Mouse (Mus musculus): ENCODE results near the gene Hoxa3. TPM values are rescaled to one million over a fixed set of nuclear protein-coding genes. Genes with fewer than 3 reads are reported as not detected.

Hoxa3 gene
- polyA plus RNA-seq, 1 experiment from 2014 or later = 2.2 TPM

GRCm38 (mm10) chr6:52229558-52230416 lies 16.7 kb upstream of the Hoxa3 start:
- Histone ChIP-seq H3K27me3 (ENCODE audit: control insufficient read depth, insufficient read depth, low read length) (peaks cover 95% of the 10 kb centered on the region), H3K4me2 (no peak overlapping the region), H3K4me1 (ENCODE audit: control insufficient read depth, insufficient read depth, low read length) (peaks cover 8% of the 10 kb centered on the region; the same call in 1 of the 2 replicates), H3K4me3 (ENCODE audit: low read depth, low read length) (no peak overlapping the region), H3K9me3 (replicated peaks; ENCODE audit: control insufficient read depth, low read length) (no peaks in the 10 kb centered on the region), H3K27ac (ENCODE audit: low read depth, low read length) (no peak overlapping the region), H3K9ac (ENCODE audit: low read depth, low read length) (no peak overlapping the region), H3K36me3 (ENCODE audit: control insufficient read depth, insufficient read depth, low read length) (no peaks in the 10 kb centered on the region)
- ATAC-seq (replicated peaks; ENCODE audit: insufficient number of reproducible peaks, low FRiP score, low TSS enrichment) = no peak
- 2% methylated on average over 43 of the region's 44 CpGs for WGBS (ENCODE audit: insufficient replicate concordance)

DNA sequence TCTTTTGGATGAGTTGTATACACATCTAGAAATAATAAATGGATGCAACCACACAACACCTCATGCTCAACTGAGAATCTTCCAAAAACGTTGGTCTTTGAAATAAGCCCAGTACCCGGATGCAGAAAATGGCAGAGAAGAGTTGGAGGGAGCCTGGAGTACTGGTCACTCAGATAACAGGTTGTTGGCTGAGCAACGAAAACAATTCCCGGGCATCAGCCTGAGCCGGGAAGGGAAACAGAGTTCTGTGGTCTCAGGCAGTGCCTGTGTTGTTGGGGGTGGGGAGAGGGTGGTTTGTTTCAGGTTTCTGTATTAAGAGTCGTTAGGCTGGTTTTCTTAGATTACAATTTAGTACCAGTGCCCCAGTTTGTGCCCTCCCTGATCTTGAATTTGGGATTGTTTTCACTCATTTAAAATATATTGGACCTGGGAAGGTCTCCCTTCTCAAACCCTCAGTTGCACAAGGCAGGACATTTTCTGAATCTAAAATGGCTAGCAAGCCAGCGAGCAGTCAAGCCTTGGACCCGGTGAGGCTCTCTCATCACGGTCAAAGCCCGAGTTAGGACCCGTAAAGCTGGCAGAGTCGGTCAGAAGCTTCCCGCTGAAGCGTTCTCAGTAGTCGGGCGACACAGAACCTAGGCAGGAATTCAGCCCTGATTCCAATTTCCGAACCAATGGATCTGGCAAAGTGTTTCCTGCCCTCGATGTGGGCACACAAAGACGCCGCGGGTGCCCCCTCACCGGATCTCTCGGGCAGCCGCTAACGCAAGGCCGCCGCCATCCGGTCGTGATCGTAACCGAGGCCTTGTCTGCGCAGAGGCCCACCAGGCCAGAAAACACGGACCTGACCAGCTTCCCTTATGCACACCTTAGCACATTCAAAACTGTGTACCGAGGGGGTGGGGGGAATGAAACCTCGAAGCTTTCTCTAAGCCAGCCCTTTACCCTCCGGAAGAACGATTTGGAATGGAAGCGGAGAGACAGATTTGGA lies 15.6 kb upstream of the Hoxa3 start:
- H3K4me2 ChIP-seq = no peak overlapping the region
- no peaks in the 10 kb centered on the region for H3K9me3 ChIP-seq (replicated peaks; ENCODE audit: control insufficient read depth, low read length)
- WGBS (ENCODE audit: insufficient replicate concordance) = under 1% methylated on average over 38 of the region's 38 CpGs
- H3K36me3 ChIP-seq (ENCODE audit: control insufficient read depth, insufficient read depth, low read length) = no peaks in the 10 kb centered on the region
- no peak overlapping the region for H3K4me3 ChIP-seq (ENCODE audit: low read depth, low read length)
- H3K4me1 ChIP-seq (ENCODE audit: control insufficient read depth, insufficient read depth, low read length) = peaks cover 5% of the 10 kb centered on the region; the same call in 1 of the 2 replicates
- no peak overlapping the region for H3K27ac ChIP-seq (ENCODE audit: low read depth, low read length)
- ATAC-seq (replicated peaks; ENCODE audit: insufficient number of reproducible peaks, low FRiP score, low TSS enrichment) = no peak
- H3K27me3 ChIP-seq (ENCODE audit: control insufficient read depth, insufficient read depth, low read length) = peaks cover 95% of the 10 kb centered on the region
- H3K9ac ChIP-seq (ENCODE audit: low read depth, low read length) = no peak overlapping the region

- no peak overlapping the region for H3K4me3 ChIP-seq (ENCODE audit: low read depth, low read length)
- H3K4me1 ChIP-seq (ENCODE audit: control insufficient read depth, insufficient read depth, low read length) = peaks cover 5% of the 10 kb centered on the region; the same call in 1 of the 2 replicates
- H3K9ac ChIP-seq (ENCODE audit: low read depth, low read length) = no peak overlapping the region
- no peak overlapping the region for H3K4me2 ChIP-seq
- H3K27ac ChIP-seq (ENCODE audit: low read depth, low read length) = no peak overlapping the region
- peaks cover 95% of the 10 kb centered on the region for H3K27me3 ChIP-seq (ENCODE audit: control insufficient read depth, insufficient read depth, low read length)
- H3K36me3 ChIP-seq (ENCODE audit: control insufficient read depth, insufficient read depth, low read length) = no peaks in the 10 kb centered on the region
- 4% methylated on average over 11 of the region's 11 CpGs for WGBS (ENCODE audit: insufficient replicate concordance)
- H3K9me3 ChIP-seq (replicated peaks; ENCODE audit: control insufficient read depth, low read length) = no peaks in the 10 kb centered on the region
- ATAC-seq (replicated peaks; ENCODE audit: insufficient number of reproducible peaks, low FRiP score, low TSS enrichment) = no peak
Observed at GRCm38 (mm10) chr6:52227470-52228222, 14.5 kb upstream of the Hoxa3 start.

GRCm38 (mm10) chr6:52226569-52227257 lies 13.6 kb upstream of the Hoxa3 start:
- H3K27ac ChIP-seq (ENCODE audit: low read depth, low read length) = no peak overlapping the region
- no peak overlapping the region for H3K9ac ChIP-seq (ENCODE audit: low read depth, low read length)

GRCm38 (mm10) chr6:52225612-52226568 lies 12.8 kb upstream of the Hoxa3 start:
- WGBS (ENCODE audit: insufficient replicate concordance) = 4% methylated on average over 69 of the region's 69 CpGs
- H3K9ac ChIP-seq (ENCODE audit: low read depth, low read length) = no peak overlapping the region
- H3K9me3 ChIP-seq (replicated peaks; ENCODE audit: control insufficient read depth, low read length) = no peaks in the 10 kb centered on the region
- H3K4me2 ChIP-seq = no peak overlapping the region
- peaks cover 97% of the 10 kb centered on the region for H3K27me3 ChIP-seq (ENCODE audit: control insufficient read depth, insufficient read depth, low read length)
- H3K4me3 ChIP-seq (ENCODE audit: low read depth, low read length) = no peak overlapping the region
- H3K27ac ChIP-seq (ENCODE audit: low read depth, low read length) = no peak overlapping the region
- no peaks in the 10 kb centered on the region for H3K36me3 ChIP-seq (ENCODE audit: control insufficient read depth, insufficient read depth, low read length)
- peaks cover 5% of the 10 kb centered on the region; the same call in 1 of the 2 replicates for H3K4me1 ChIP-seq (ENCODE audit: control insufficient read depth, insufficient read depth, low read length)
- no peak for ATAC-seq (replicated peaks; ENCODE audit: insufficient number of reproducible peaks, low FRiP score, low TSS enrichment)

More at GRCm38 (mm10) chr6:52226569-52227257, 13.6 kb upstream of the Hoxa3 start:
- Histone ChIP-seq H3K4me2 (no peak overlapping the region), H3K27me3 (ENCODE audit: control insufficient read depth, insufficient read depth, low read length) (peaks cover 95% of the 10 kb centered on the region), H3K36me3 (ENCODE audit: control insufficient read depth, insufficient read depth, low read length) (no peaks in the 10 kb centered on the region), H3K4me1 (ENCODE audit: control insufficient read depth, insufficient read depth, low read length) (peaks cover 5% of the 10 kb centered on the region; the same call in 1 of the 2 replicates), H3K4me3 (ENCODE audit: low read depth, low read length) (no peak overlapping the region), H3K9me3 (replicated peaks; ENCODE audit: control insufficient read depth, low read length) (no peaks in the 10 kb centered on the region)
- ATAC-seq (replicated peaks; ENCODE audit: insufficient number of reproducible peaks, low FRiP score, low TSS enrichment) = no peak
- 2% methylated on average over 26 of the region's 26 CpGs for WGBS (ENCODE audit: insufficient replicate concordance)

DNA sequence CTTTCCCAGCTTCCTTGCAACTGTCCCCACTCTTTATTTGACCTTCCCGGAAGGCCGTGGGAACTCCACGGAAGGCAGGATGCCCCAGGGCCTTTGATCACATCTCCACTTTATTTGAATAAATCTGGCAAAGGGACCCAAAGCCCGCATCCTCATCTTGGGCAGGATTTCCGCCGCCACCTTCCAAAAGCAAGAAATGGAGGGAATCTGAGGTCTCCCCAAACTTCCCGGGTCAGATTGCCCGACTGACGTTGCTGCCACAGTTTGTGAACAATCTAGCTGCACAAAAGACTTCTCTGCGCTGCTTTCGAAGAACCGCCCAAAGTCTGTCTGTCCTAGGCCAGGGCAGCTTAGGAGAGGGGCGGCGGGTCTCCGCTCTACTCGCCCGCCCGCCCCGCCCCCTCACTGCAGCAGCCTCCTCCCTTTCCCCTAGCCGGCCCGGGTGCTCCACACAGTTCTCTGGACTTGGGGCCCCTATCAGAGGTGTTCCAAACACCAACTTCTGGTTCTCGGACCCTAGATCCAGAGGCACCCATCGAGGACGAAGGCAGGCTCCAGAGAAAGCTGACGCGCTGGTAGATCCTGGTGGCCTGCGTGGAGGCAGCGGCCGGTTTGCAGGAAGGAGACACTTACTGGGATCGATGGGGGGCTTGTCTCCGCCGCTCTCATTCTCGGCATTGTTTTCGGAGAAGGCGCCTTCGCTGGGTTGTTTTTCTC lies 11.9 kb upstream of the Hoxa3 start:
- Histone ChIP-seq H3K4me3 (ENCODE audit: low read depth, low read length) (no peak overlapping the region), H3K4me2 (no peak overlapping the region), H3K27ac (ENCODE audit: low read depth, low read length) (no peak overlapping the region), H3K27me3 (ENCODE audit: control insufficient read depth, insufficient read depth, low read length) (peaks cover 97% of the 10 kb centered on the region), H3K9ac (ENCODE audit: low read depth, low read length) (no peak overlapping the region), H3K4me1 (ENCODE audit: control insufficient read depth, insufficient read depth, low read length) (peaks cover 5% of the 10 kb centered on the region; the same call in 1 of the 2 replicates), H3K36me3 (ENCODE audit: control insufficient read depth, insufficient read depth, low read length) (no peaks in the 10 kb centered on the region), H3K9me3 (replicated peaks; ENCODE audit: control insufficient read depth, low read length) (no peaks in the 10 kb centered on the region)
- no peak for ATAC-seq (replicated peaks; ENCODE audit: insufficient number of reproducible peaks, low FRiP score, low TSS enrichment)
- under 1% methylated on average over 35 of the region's 36 CpGs for WGBS (ENCODE audit: insufficient replicate concordance)
